In the genomic region with DNA sequence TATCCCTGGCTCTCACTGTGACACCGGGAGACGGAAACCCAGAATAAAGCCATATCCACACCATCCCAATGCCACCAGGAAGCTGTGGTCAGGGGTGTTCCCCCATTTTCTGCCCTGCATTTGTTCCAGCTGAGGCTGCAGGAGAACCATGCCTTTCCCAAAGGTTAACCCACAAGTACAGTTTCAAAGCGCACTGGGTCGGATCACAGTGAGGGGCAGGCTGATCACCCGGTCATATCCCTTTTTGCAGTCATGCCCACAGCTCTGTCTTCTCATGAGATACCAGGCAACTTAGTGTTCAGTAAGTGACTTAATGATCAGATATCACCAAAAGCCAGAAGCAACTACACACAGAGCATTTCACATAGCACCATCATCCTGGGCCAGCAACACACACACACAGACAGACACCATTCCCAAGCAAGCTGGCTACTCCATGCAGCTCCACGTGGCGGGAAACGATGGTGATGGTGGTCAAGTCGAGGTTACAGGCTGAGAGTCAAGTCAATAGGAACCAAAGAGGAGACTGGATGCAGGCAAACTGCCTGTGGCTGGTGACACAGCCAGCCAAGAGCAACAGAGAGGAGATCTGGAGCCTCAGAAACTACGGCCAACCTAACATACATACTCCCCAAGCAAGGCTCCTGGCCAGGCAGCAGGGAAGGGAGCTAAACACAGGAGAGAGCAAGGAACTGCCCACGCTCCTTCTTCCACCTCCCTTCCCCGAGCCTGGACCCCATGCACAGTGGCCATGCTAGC, we compare ENCODE assay signal across 8 mouse cellular contexts. TPM values are rescaled to one million over a fixed set of nuclear protein-coding genes. Genes with fewer than 3 reads are reported as not detected.
A peak's percentile ranks its signal among the peaks of the same experiment; 100 is the strongest.
DNase-seq lines count a peak whose midpoint lies in the region; ATAC-seq and TF ChIP-seq lines count a peak whose summit lies in the region.
"Had no signal": no experiment of that assay in that cellular context is flagged by ENCODE, and none has a peak within 500 bp of the region (broad histone marks: within the 10 kb centered on the region; RNA-seq: fewer than 3 reads in every experiment).

No protein-coding gene starts in this region.

- H3K27me3 ChIP-seq in heart, embryonic 16.5 days (ENCODE audit: control insufficient read depth, insufficient read depth, low read length), result no peaks in the 10 kb centered on the region
- H3K27me3 ChIP-seq in hindbrain, embryonic 13.5 days, result no peaks in the 10 kb centered on the region
- no peaks in the 10 kb centered on the region for H3K27me3 ChIP-seq in myocyte (ENCODE audit: control insufficient read depth, insufficient read depth, insufficient read length)

- no peak for TF ChIP-seq POLR2A in embryonic fibroblast, embryonic 13.5 days (IDR thresholded peaks at IDR 0.05; ENCODE audit: low read depth, low read length)
- TF ChIP-seq POLR2A in myocyte (IDR thresholded peaks at IDR 0.05; ENCODE audit: insufficient read length, low read depth), result no peak

- no peak overlapping the region; the same call in 1 of the 2 replicates for H3K9ac ChIP-seq in heart, embryonic 16.5 days (ENCODE audit: low read length)
- no peak overlapping the region for H3K9ac ChIP-seq in hindbrain, embryonic 13.5 days

- H3K27ac ChIP-seq in heart, embryonic 16.5 days (ENCODE audit: low read length), result peak overlapping the region; percentile 60
- H3K27ac ChIP-seq in embryonic fibroblast, embryonic 13.5 days (ENCODE audit: insufficient read depth, low read length), result peak overlapping the region; percentile 20
- H3K27ac ChIP-seq in hindbrain, embryonic 13.5 days, result peak overlapping the region; percentile 97

- peaks cover 87% of the 10 kb centered on the region for H3K79me2 ChIP-seq in myocyte (ENCODE audit: control insufficient read depth, insufficient read depth)

- peaks cover 76% of the 10 kb centered on the region for H3K4me1 ChIP-seq in heart, embryonic 16.5 days (ENCODE audit: control insufficient read depth, insufficient read depth, low read length)
- peaks cover 12% of the 10 kb centered on the region for H3K4me1 ChIP-seq in embryonic fibroblast, embryonic 13.5 days (ENCODE audit: control insufficient read depth, insufficient read depth, low read length)
- peaks cover 87% of the 10 kb centered on the region for H3K4me1 ChIP-seq in hindbrain, embryonic 13.5 days (replicated peaks)

- no peak overlapping the region for H3K4me2 ChIP-seq in heart, embryonic 16.5 days (ENCODE audit: low read depth, low read length)
- H3K4me2 ChIP-seq in hindbrain, embryonic 13.5 days, result no peak overlapping the region
- no peak overlapping the region for H3K4me2 ChIP-seq in myocyte (ENCODE audit: low read depth)

- 80% methylated on average over 12 of the region's 12 CpGs for WGBS in heart, embryonic 16.5 days
- WGBS in hindbrain, embryonic 13.5 days, result 88% methylated on average over 12 of the region's 12 CpGs

- TF ChIP-seq CTCF in embryonic fibroblast, embryonic 13.5 days (IDR thresholded peaks at IDR 0.05; ENCODE audit: borderline replicate concordance, insufficient read depth, low read length), result no peak

- H3K36me3 ChIP-seq in heart, embryonic 16.5 days (ENCODE audit: control insufficient read depth, insufficient read depth), result no peaks in the 10 kb centered on the region
- no peaks in the 10 kb centered on the region for H3K36me3 ChIP-seq in hindbrain, embryonic 13.5 days
- no peaks in the 10 kb centered on the region for H3K36me3 ChIP-seq in myocyte (ENCODE audit: control insufficient read depth, insufficient read depth)

- H3ac ChIP-seq in myocyte (ENCODE audit: control insufficient read depth, insufficient read length), result no peak overlapping the region

- DNase-seq in heart, postnatal 36 days, result no peak
- no peak for DNase-seq in right cerebral cortex, adult 2 months (ENCODE audit: low spot score in 2 of 2)
- DNase-seq in adrenal gland, postnatal 14 days, result no peak
- DNase-seq: cerebellum, adult 11 months had no signal

- ATAC-seq in heart, embryonic 16.5 days (replicated peaks; ENCODE audit: extremely low read depth, insufficient read depth, low FRiP score), result no peak
- ATAC-seq in hindbrain, embryonic 13.5 days (ENCODE audit: low FRiP score), result no peak

- H3K4me3 ChIP-seq in heart, embryonic 16.5 days (ENCODE audit: low read length), result no peak overlapping the region
- no peak overlapping the region for H3K4me3 ChIP-seq in embryonic fibroblast, embryonic 13.5 days (ENCODE audit: insufficient read depth, low read length)
- H3K4me3 ChIP-seq in hindbrain, embryonic 13.5 days, result no peak overlapping the region
- H3K4me3 ChIP-seq in myocyte, result no peak overlapping the region

- H3K9me3 ChIP-seq in heart, embryonic 16.5 days (replicated peaks; ENCODE audit: control insufficient read depth, low read length), result no peaks in the 10 kb centered on the region
- H3K9me3 ChIP-seq in hindbrain, embryonic 13.5 days, result no peaks in the 10 kb centered on the region

- intact Hi-C loops in heart, postnatal 36 days (cut with DNase I), result no loop called here

TF ChIP-seq in myocyte, 11 proteins besides CTCF, POLR2A, EP300 and RAD21:
- no peak for TF ChIP-seq USF1 (IDR thresholded peaks at IDR 0.05; ENCODE audit: low read depth)
- TF ChIP-seq TCF12 (IDR thresholded peaks at IDR 0.05; ENCODE audit: insufficient read depth, poor library complexity, severe bottlenecking), result no peak
- TF ChIP-seq MYOG (IDR thresholded peaks at IDR 0.05; ENCODE audit: control insufficient read depth in 1 of 3, insufficient read depth in 1 of 3, insufficient read length in 2 of 3, low read depth in 2 of 3), result no peak
- TF ChIP-seq CEBPB (IDR thresholded peaks at IDR 0.05; ENCODE audit: insufficient read depth, poor library complexity, severe bottlenecking), result no peak
- no peak for TF ChIP-seq REST (IDR thresholded peaks at IDR 0.05; ENCODE audit: insufficient read depth, insufficient read length)
- TF ChIP-seq E2F4 (IDR thresholded peaks at IDR 0.05; ENCODE audit: insufficient read depth), result no peak
- peak; percentile 33 for TF ChIP-seq POLR2AphosphoS2 (IDR thresholded peaks at IDR 0.05; ENCODE audit: insufficient read length, low read depth)

RNA-seq across cellular contexts. Expression of gene Ncor2, which starts 35.7 kb away (rescaled TPM):
- polyA plus RNA-seq in heart, embryonic 16.5 days (2015; fragmentation: Nextera tagmentation; extraction: Ambion mirVana), result 17.6 and 19.1 TPM in 2 replicates
- total RNA-seq in heart, postnatal 36 days (2021), result 10 to 100 TPM; 70.5 to 74.8 TPM
- polyA plus RNA-seq in embryonic fibroblast, embryonic 13.5 days (2011; ENCODE audit: insufficient read length, low read depth, missing spikeins), result 110 and 130 TPM in 2 replicates
- 24.8 and 25.1 TPM in 2 replicates for polyA plus RNA-seq in hindbrain, embryonic 13.5 days (2015; fragmentation: Nextera tagmentation; extraction: Ambion mirVana)
- polyA plus RNA-seq in myocyte (2012; fragmentation: generic; extraction: Trizol), result 127 TPM
- total RNA-seq in adrenal gland, postnatal 14 days (2021), result 165 and 192 TPM in 2 replicates

Comparison
In these comparisons a context has a peak if more than half of its experiments do, and no peak if none do; other contexts are left out.
1. H3K27ac ChIP-seq: peak in every context shown above with its lines; median percentile 97 in hindbrain, embryonic 13.5 days; 60 in heart, embryonic 16.5 days; 20 in embryonic fibroblast, embryonic 13.5 days.